Comparison of ENCODE assay signal across 8 mouse cellular contexts in genomic region chr17:51813784-51814120, GRCm38 (mm10). TPM values are rescaled to one million over a fixed set of nuclear protein-coding genes. Genes with fewer than 3 reads are reported as not detected.
DNase-seq lines count a peak whose midpoint lies in the region; ATAC-seq lines count a peak whose summit lies in the region.

No protein-coding gene starts in this region.

- 1% methylated on average over 6 of the region's 6 CpGs for WGBS in heart, embryonic 13.5 days
- WGBS in hindbrain, embryonic 14.5 days, result 0% methylated on average over 6 of the region's 6 CpGs
- 5% methylated on average over 6 of the region's 6 CpGs for WGBS in midbrain, embryonic 11.5 days

- intact Hi-C loops in left cerebral cortex, postnatal 36 days (cut with DNase I), result no loop called here

- peak overlapping the region; percentile 92; the same call in 1 of the 2 replicates for H3K27ac ChIP-seq in heart, embryonic 13.5 days (replicated peaks)
- H3K27ac ChIP-seq in hindbrain, embryonic 14.5 days, result peak overlapping the region; percentile 94; the same call in 1 of the 2 replicates
- H3K27ac ChIP-seq in midbrain, embryonic 11.5 days (ENCODE audit: low read depth, low read length), result no peak overlapping the region

- no peak for DNase-seq in heart, adult 9 months (ENCODE audit: low spot score in 2 of 2)
- DNase-seq in hindbrain, embryonic 14.5 days (ENCODE audit: low spot score), result no peak
- no peak for DNase-seq in midbrain, embryonic 11.5 days (ENCODE audit: low spot score, missing footprints)
- DNase-seq in left cerebral cortex, postnatal 36 days (ENCODE audit: low spot score in 2 of 2), result no peak
- DNase-seq in embryo, embryonic 9.5 days (ENCODE audit: extremely low spot score), result no peak
- no peak for DNase-seq in right cerebral cortex, postnatal 36 days (ENCODE audit: low spot score in 2 of 2)

- peak overlapping the region; percentile 93 for H3K9ac ChIP-seq in heart, embryonic 13.5 days
- H3K9ac ChIP-seq in hindbrain, embryonic 14.5 days, result peak overlapping the region; percentile 91
- H3K9ac ChIP-seq in midbrain, embryonic 11.5 days (ENCODE audit: low read length), result peak overlapping the region; percentile 96

- peak overlapping the region; percentile 93 for H3K4me3 ChIP-seq in heart, embryonic 13.5 days
- peak overlapping the region; percentile 69 for H3K4me3 ChIP-seq in hindbrain, embryonic 14.5 days (replicated peaks; ENCODE audit: low read length)
- peak overlapping the region; percentile 92 for H3K4me3 ChIP-seq in midbrain, embryonic 11.5 days (ENCODE audit: low read depth, low read length)

- ATAC-seq in heart, embryonic 13.5 days (ENCODE audit: extremely low read depth, insufficient number of reproducible peaks, low FRiP score, low TSS enrichment), result no peak
- ATAC-seq in activated CD4-positive, CD25-positive, alpha-beta regulatory T cell, adult 4 months, result peak; percentile 13
- no peak for ATAC-seq in hindbrain, embryonic 14.5 days (ENCODE audit: low FRiP score)
- no peak for ATAC-seq in midbrain, embryonic 11.5 days (ENCODE audit: low FRiP score)

- 0 out of 2 replicates have a peak, but pooled peaks cover 5% of the 10 kb centered on the region for H3K27me3 ChIP-seq in heart, embryonic 13.5 days (replicated peaks)
- H3K27me3 ChIP-seq in hindbrain, embryonic 14.5 days (ENCODE audit: control insufficient read depth, insufficient read depth, low read length), result no peaks in the 10 kb centered on the region
- no peaks in the 10 kb centered on the region for H3K27me3 ChIP-seq in midbrain, embryonic 11.5 days (ENCODE audit: control insufficient read depth, insufficient read depth, low read length)

- no peaks in the 10 kb centered on the region for H3K9me3 ChIP-seq in heart, embryonic 13.5 days
- H3K9me3 ChIP-seq in hindbrain, embryonic 14.5 days (ENCODE audit: control insufficient read depth, low read length), result no peaks in the 10 kb centered on the region
- no peaks in the 10 kb centered on the region for H3K9me3 ChIP-seq in midbrain, embryonic 11.5 days (ENCODE audit: control insufficient read depth, low read length)

- peak overlapping the region; percentile 86 for H3K4me2 ChIP-seq in heart, embryonic 13.5 days
- H3K4me2 ChIP-seq in hindbrain, embryonic 14.5 days (replicated peaks), result peak overlapping the region; percentile 76
- H3K4me2 ChIP-seq in midbrain, embryonic 11.5 days, result peak overlapping the region; percentile 63

- peaks cover 11% of the 10 kb centered on the region for H3K4me1 ChIP-seq in heart, embryonic 13.5 days
- H3K4me1 ChIP-seq in hindbrain, embryonic 14.5 days (replicated peaks; ENCODE audit: control insufficient read depth, insufficient read depth, low read length), result peaks cover 11% of the 10 kb centered on the region
- peaks cover 11% of the 10 kb centered on the region for H3K4me1 ChIP-seq in midbrain, embryonic 11.5 days (ENCODE audit: control insufficient read depth, insufficient read depth, low read length)

- H3K36me3 ChIP-seq in heart, embryonic 13.5 days, result no peaks in the 10 kb centered on the region
- no peaks in the 10 kb centered on the region for H3K36me3 ChIP-seq in hindbrain, embryonic 14.5 days (replicated peaks; ENCODE audit: control insufficient read depth, insufficient read depth)
- H3K36me3 ChIP-seq in midbrain, embryonic 11.5 days (ENCODE audit: control insufficient read depth, insufficient read depth, low read length), result no peaks in the 10 kb centered on the region

RNA-seq across cellular contexts. Expression of gene Satb1, which starts 19.3 kb away (rescaled TPM):
- 6.8 and 7.0 TPM in 2 replicates for polyA plus RNA-seq in heart, embryonic 13.5 days (2015; fragmentation: Nextera tagmentation; extraction: Ambion mirVana)
- polyA plus RNA-seq in activated CD4-positive, CD25-positive, alpha-beta regulatory T cell, adult 4 months (2017; shearing (Covaris generic)), result 10 to 100 TPM; 41.0 to 63.4 TPM
- 42.6 and 44.1 TPM in 2 replicates for polyA plus RNA-seq in hindbrain, embryonic 14.5 days (2014; fragmentation: Nextera tagmentation; extraction: Ambion mirVana)
- polyA plus RNA-seq in midbrain, embryonic 11.5 days (2014; fragmentation: Nextera tagmentation; extraction: Ambion mirVana), result 30.0 and 31.9 TPM in 2 replicates
- total RNA-seq in left cerebral cortex, postnatal 36 days (2021), result 100 to 1,000 TPM; 112 to 150 TPM
